Mouse (Mus musculus): ENCODE data around the gene Hs6st3. TPM values are rescaled to one million over a fixed set of nuclear protein-coding genes. Genes with fewer than 3 reads are reported as not detected.

The Hs6st3 gene
- 10 to 100 TPM; 58.0 to 69.9 (median 64.4) TPM for total RNA-seq (2022)

GRCm38 (mm10) chr14:119137906-119138785 lies at the start of gene Hs6st3:
Hs6st3 (plus strand) TSS chr14:119138341.
- peak in 1 of 2 experiments; percentile 28 for DNase-seq (ENCODE audit: low spot score in 2 of 2)

DNA sequence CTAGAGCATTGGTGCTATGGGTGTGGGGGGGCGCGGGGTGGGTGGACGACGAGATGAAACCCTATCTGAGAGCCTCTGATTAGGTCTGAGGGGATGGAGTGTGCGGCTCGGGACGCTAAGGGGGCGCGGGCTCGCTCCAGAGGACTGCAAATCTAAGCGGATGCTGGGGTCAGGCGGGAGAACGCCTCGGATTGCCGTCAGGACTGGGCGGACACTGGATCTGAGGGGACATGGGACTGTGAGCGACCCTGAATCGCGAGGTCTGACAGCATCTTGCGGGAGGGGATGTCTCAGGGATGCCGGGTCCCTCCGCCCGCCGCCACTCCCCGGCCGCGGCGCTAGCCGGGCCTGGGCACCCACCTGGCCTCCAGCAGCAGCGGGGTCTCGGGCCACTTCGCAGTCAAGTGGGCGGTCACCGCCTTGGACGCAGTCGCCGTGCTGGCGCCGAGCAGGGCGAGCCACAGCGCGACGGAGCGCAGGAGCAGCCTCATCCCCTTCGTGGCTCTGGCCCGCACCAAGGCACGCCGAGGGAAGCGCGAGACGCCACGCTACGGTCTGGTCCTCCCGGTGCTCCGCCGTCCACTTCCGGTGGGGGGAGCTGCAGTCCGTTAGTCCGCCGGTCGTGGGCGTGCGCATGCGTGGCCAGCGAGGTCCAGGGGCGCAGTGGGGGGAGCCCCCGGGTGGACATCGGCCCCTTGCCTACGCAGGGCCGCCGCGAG lies 39.1 kb upstream of the Hs6st3 start, which contains the start of gene Uggt2:
TSS of gene Uggt2 (minus strand) at position 580 of the 719 bp plus-strand sequence.
- peak; percentile 73 to 82 for DNase-seq (ENCODE audit: low spot score in 2 of 2)

DNA sequence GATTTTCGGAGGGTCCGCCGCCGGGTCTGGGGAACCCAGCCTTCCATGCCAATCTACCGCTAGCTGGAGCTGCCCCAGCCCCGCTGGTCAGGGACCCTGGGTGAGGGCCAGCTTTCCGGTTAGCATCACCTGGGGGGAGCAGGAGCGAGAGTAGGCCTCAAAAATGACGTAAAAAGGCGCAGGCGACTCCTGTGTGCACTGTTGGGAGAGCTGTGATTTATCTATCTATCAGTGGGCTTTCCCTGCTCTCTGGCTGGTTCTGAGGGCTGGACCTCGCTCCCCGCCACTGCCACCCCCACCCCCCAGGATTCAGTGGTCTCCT lies 38.6 kb upstream of the Hs6st3 start:
- DNase-seq (ENCODE audit: low spot score in 2 of 2) = no peak

GRCm38 (mm10) chr14:119107591-119107990 lies 30.6 kb upstream of the Hs6st3 start:
- no peak for DNase-seq (ENCODE audit: low spot score in 2 of 2)

GRCm38 (mm10) chr14:119108776-119109301 lies 29.3 kb upstream of the Hs6st3 start:
- no peak for DNase-seq (ENCODE audit: low spot score in 2 of 2)

GRCm38 (mm10) chr14:119109776-119110218 lies 28.3 kb upstream of the Hs6st3 start:
- no peak for DNase-seq (ENCODE audit: low spot score in 2 of 2)

DNA sequence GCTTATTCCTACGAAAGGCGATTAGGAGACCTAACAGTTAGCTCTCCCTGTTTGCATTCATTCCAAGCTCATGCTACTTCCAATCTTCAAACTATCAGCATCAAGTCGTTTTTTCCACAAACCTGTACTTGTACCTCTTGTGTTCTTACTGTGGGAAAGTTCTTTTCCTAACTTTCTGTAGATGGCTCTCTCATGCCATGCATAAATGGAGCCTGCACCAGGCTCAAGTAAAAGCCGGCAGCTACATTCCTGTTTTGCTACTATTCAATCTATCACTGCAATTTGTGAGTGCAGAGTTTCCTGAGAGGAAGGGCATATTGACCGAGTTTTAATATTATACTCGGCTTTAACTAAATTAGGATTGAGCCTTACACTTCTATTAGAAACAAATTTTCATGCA lies 25.6 kb upstream of the Hs6st3 start:
- DNase-seq (ENCODE audit: low spot score in 2 of 2) = no peak

- DNase-seq (ENCODE audit: low spot score in 2 of 2) = no peak
Measured at GRCm38 (mm10) chr14:119123582-119123981, 14.6 kb upstream of the Hs6st3 start.

- no peak for DNase-seq (ENCODE audit: low spot score in 2 of 2)
Measured at GRCm38 (mm10) chr14:119124061-119124460, 14.1 kb upstream of the Hs6st3 start.

DNA sequence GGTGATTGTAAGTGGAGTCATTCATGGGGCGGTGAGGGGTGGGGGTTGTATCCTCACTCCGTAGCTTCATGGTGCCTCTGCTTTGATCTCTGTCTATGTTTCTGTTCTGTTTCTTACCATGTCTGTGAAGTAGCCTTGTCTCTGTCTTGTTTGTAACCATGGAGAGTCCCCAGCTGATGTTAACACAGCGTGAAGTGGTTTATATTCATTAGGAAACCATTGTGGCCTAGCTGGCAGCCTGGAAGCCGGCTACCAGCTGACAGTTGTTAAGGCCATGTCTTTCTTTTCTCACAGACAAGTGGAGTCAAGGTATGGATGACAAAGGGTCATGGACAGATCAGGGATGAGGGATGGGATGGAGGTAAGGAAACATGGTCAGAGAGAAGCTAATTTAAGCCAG lies 12.3 kb upstream of the Hs6st3 start:
- DNase-seq (ENCODE audit: low spot score in 2 of 2) = no peak

DNA sequence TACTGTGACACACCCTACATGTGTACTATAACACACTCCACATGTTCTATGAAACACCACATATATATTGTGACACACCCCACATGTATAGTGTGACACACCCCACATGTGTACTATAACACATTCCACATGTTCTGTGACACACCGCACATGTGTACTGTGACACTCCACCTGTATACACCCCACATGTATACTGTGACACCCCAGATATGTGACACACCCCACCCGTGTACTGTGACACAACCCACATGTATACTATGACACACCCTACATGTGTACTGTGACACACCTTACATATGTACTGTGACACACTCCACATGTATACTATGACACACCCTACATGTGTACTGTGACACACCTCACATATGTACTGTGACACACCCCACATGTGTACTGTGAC lies 10.8 kb upstream of the Hs6st3 start:
- DNase-seq (ENCODE audit: low spot score in 2 of 2) = no peak

DNA sequence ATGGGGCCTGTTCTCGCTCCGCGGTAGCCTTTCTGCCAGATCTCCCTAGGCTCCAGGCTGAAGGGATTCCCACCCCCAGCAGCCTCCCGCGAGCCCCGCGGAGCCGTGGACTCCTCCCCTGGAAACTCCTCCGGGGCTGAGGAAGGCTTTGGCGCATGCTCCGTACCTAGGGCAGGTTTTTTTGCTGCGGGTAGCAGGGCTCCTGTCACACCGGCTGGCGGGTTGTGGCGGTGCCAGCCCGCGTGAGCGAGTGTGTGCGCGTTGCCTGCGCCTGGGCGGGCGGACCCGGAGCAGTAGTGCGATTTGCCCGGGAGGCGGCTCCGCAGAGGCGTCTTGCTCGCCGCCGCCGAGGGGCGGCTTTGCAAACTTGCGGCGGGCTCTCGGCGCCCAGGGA lies 632 bp upstream of the Hs6st3 start:
- DNase-seq (ENCODE audit: low spot score in 2 of 2) = peak; percentile 84 to 87

DNA sequence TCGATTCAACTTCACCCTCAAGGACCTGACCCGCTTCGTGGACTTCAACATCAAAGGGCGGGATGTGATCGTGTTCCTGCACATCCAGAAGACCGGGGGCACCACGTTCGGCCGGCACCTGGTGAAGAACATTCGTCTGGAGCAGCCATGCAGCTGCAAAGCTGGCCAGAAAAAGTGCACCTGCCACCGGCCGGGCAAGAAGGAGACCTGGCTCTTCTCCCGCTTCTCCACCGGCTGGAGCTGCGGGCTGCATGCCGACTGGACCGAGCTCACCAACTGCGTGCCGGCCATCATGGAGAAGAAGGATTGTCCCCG lies 602 bp downstream of the Hs6st3 start:
- no peak for DNase-seq (ENCODE audit: low spot score in 2 of 2)

DNA sequence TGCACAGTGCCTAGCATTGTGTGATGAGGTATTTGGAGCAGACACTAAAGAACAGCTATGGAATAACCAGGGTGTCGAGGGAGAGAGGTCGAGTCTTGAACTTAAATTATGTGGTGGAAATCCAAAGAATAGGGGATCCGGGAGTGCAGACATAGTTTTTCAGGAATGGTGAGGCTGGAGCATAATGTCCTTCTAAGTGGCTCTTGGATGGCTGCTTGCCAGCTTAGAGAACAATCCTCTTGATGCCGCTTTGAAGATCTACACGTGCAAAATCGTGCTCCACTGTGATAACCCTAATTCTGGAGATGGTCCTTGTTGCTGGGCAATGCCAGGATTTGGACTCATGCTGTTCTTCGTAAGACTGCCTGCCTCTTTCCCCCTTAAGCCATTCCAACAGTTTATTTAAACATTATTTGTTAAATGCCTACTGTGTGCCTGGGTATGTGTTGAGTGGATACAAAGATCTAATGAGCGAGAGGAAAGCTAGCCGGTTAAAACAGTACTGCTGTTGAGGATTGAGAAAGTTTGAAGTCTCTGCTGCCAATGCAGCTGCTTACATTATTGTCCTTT lies 1.3 kb downstream of the Hs6st3 start:
- no peak for DNase-seq (ENCODE audit: low spot score in 2 of 2)

- no peak for DNase-seq (ENCODE audit: low spot score in 2 of 2)
Measured at GRCm38 (mm10) chr14:119153088-119153487, 14.9 kb downstream of the Hs6st3 start.

DNA sequence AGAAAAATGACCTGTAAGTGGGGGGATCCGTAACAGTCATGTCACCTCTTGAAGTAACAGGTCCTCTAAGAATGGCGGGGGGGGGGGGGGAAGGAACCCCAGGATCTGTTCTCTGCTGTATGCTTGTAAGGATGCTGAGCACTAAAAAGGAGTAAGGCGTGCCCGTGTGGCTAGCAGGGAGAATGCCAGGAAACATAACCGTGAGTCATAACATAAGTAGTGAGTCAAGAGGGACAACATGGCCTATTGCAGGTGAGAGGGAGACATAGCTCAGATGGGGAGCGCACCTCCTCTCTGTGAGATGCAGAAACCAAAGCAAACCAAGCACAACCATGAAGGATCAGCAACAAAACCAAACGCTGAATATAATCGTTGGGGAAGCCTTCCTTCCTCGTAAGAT lies 55.8 kb downstream of the Hs6st3 start:
- DNase-seq (ENCODE audit: low spot score in 2 of 2) = no peak

- DNase-seq (ENCODE audit: low spot score in 2 of 2) = no peak
Measured at GRCm38 (mm10) chr14:119203508-119203907, 65.4 kb downstream of the Hs6st3 start.

GRCm38 (mm10) chr14:119215576-119216309 lies 77.6 kb downstream of the Hs6st3 start:
- no peak for DNase-seq (ENCODE audit: low spot score in 2 of 2)

GRCm38 (mm10) chr14:119227709-119228338 lies 89.7 kb downstream of the Hs6st3 start:
- DNase-seq (ENCODE audit: low spot score in 2 of 2) = no peak

DNA sequence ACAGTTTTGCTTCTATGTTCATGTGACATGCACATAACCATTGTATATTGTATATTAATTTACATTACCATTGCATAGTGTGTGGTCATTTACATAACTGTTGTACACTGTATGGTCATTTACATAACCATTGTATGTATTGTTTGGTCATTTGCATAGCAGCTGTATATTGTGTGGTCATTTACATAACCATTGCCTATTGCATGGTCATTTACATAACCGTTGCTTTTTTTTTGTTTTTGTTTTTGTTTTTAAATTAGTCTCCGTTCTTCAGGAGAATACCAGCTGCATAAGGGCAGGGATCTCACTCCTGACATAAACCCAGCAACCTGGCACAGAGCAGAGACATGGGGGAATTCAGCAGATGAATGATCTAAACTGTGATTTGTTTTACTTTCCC lies 95.5 kb downstream of the Hs6st3 start:
- DNase-seq (ENCODE audit: low spot score in 2 of 2) = no peak

- DNase-seq (ENCODE audit: low spot score in 2 of 2) = no peak
Measured at GRCm38 (mm10) chr14:119247131-119247530, 109.0 kb downstream of the Hs6st3 start.
